Mouse (Mus musculus) limb, embryonic 10.5 days (tissue): ENCODE measurements around the gene Kdm2b. TPM values are rescaled to one million over a fixed set of nuclear protein-coding genes. Genes with fewer than 3 reads are reported as not detected.

Source experiments
- DNase-seq: peaks from one replicate; pipeline ENCODE4 v3.0.0-alpha.2; 2017; ENCODE audit warnings: low spot score
- H3K27ac ChIP-seq: fragments of 300-500 bp; sonication (generic); 2 replicates; pipeline ENCODE4 v1.5.1; 2016; ENCODE audit warnings: mild to moderate bottlenecking
- H3K27me3 ChIP-seq: fragments of 300-500 bp; sonication (generic); 2 replicates; pipeline ENCODE4 v1.6.1; 2016; ENCODE audit warnings: low read depth, mild to moderate bottlenecking; ENCODE audit not compliant: poor library complexity, severe bottlenecking
- H3K36me3 ChIP-seq: fragments of 300-500 bp; sonication (generic); 2 replicates; pipeline ENCODE4 v1.6.1; 2016; ENCODE audit warnings: mild to moderate bottlenecking, moderate library complexity
- H3K4me1 ChIP-seq: fragments of 300-500 bp; sonication (generic); 2 replicates; pipeline ENCODE4 v1.6.1; 2016
- H3K4me3 ChIP-seq: fragments of 300-500 bp; sonication (generic); 2 replicates; pipeline ENCODE4 v1.5.1; 2016; ENCODE audit warnings: mild to moderate bottlenecking, moderate library complexity
- H3K9me3 ChIP-seq: fragments of 300-500 bp; sonication (generic); replicated peaks from 2 replicates; pipeline ENCODE4 v1.6.1; 2016; ENCODE audit warnings: mild to moderate bottlenecking
- WGBS: fragments of 180-500 bp; shearing (Covaris S2); methylation state at CpG from one replicate; pipeline ENCODE4 v1.1.7; 2016; 5-methylcytosine and 5-hydroxymethylcytosine counted together
- polyA plus RNA-seq: library from polyadenylated mRNA; unstranded; fragments of >200 nt; fragmentation: Nextera tagmentation; extraction: Ambion mirVana; gene quantifications from 2 replicates; pipeline ENCODE4 v1.2.1, GENCODE M21; 2016

The Kdm2b gene
- polyA plus RNA-seq, 1 experiment from 2014 or later, result 108 TPM

DNA sequence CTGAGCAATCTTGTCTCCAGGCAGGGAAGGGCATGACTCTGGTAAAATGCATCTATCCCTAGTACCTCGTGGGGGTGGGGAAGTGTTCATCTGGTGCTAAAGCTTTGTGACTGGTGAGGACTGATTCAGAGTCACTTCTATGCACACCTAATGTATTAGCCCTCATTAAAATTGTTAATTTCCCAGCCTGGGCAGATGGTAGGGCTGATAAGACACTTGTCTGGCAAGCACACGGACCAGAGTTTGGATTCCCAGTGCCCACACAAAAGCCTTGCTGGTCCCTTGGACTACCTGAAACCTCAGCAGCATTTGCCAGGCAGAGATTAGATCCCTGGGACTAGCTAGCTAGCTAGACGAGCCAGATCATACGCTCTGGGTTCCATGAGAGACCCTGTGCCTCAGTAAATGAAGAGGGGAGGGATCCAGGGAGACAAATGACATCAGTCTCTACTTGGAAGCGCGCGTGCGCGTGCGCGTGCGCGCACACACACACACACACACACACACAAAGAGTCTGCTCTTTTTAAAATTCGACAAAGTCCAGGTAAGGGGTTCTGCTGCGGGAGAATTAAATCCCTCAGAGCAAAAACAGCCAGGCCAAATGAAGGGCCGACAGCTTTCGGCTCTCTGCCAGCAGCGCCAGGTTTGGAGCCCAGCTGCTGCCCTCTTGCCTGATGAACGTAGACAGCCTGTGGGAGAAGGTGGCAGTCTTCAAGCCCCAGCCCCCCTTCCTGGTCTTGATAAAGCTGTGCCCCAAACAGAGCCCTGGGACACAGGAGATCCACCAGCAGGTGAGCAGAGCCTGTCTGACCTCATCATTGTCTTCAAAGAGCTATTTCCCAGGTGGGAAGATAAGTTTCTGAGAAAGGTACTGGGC, 16.3 kb upstream of the Kdm2b start:
- Histone ChIP-seq H3K27ac (no peak overlapping the region), H3K27me3 (no peaks in the 10 kb centered on the region), H3K36me3 (no peaks in the 10 kb centered on the region), H3K4me3 (no peak overlapping the region), H3K4me1 (peaks cover 6% of the 10 kb centered on the region; the same call in 1 of the 2 replicates), H3K9me3 (no peaks in the 10 kb centered on the region)
- DNase-seq, result no peak
- WGBS, result 65% methylated on average over 19 of the region's 19 CpGs

DNA sequence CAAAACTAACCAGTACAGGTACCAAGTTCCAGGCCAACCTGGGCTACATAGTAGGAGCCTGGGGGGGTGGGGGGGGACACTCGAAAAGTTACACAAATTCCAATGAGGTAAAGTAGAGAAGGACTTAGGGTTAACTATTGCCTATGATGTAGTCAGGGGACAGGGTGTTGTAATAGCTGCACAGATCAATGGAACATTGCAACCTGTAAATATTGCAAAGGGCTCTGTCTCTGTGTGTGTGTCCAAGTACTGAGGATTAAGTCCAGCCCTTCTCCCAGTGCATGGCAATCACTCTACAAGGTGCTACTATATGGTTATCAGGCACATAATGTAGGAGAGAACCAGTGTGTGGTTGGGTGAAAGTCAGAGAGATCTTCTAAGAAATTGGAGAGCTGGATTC, 11.3 kb upstream of the Kdm2b start:
- no peak overlapping the region for H3K27ac ChIP-seq
- 76% methylated on average over 1 of the region's 1 CpGs for WGBS
- DNase-seq, result no peak
- peaks cover 2% of the 10 kb centered on the region; the same call in 1 of the 2 replicates for H3K4me1 ChIP-seq
- peaks cover 17% of the 10 kb centered on the region for H3K36me3 ChIP-seq
- H3K27me3 ChIP-seq, result no peaks in the 10 kb centered on the region
- no peaks in the 10 kb centered on the region for H3K9me3 ChIP-seq
- no peak overlapping the region for H3K4me3 ChIP-seq

DNA sequence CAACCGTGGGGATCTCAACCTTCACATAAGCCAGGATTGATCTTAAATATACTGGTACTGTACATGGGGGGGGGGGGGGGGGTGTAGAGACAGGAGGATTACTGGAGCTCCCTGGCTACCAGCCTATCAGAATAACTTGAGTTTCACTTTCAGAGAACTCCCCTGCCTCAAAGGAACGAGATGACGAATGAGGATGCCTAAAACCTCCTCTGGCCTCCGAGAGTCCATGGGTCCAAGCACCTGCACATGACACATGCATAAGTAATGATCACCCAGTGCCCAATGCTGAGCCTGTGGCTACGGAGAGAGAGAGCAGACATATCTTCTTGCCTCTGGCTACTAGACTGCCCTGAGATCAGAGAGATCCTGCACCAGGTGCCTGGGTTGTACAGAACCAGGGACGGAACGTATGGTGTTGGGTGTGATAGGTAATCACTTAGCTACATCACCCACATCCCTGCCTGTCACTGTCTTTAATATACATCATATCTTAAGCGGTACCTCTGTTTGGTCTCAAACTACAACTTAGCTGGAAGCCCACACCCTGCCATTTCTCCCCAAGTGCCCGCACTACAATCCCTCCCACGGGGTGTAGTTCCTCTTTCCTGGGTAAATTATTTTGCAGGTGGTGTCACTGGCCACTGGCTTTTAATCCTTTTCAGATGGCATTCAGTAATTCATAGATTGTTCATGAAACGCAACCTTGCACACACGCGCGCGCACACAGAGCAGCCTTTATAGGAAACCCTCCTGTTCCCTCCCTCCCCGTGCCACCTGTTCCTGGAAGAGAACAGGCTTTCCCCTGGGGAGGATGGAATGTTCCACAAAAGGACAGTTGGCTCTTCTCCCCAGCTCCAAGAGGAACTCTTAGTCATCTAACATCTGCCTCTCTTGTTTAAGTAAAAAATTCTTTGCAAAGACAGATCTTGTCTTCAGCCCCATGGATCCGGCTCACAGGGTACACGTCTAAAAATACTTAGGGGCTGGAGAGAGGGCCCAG, 7.9 kb upstream of the Kdm2b start:
- Histone ChIP-seq H3K36me3 (peaks cover 20% of the 10 kb centered on the region), H3K27me3 (no peaks in the 10 kb centered on the region), H3K4me3 (no peak overlapping the region), H3K9me3 (no peaks in the 10 kb centered on the region), H3K27ac (no peak overlapping the region), H3K4me1 (peaks cover 23% of the 10 kb centered on the region)
- DNase-seq, result no peak
- WGBS, result 94% methylated on average over 18 of the region's 18 CpGs

DNA sequence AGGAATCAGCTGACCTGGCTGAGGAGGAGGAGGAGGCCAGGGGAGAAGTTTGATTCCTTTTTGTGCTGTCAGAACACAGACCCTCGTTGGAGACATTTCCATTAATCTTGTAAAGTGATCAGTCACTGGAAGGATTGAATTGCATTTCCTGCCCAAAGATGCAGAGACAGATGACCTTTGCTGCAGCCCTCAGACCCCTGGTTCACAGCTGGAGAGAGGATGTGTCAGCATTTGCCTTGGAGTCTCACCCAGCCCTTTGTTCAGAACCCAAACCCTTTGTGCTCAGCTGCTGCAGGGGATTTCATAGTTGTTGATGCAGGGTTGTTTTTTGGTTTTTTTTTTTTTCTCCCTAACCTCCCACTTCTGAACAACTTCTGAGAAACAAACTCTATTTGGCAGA, 5.3 kb upstream of the Kdm2b start:
- H3K27ac ChIP-seq, result peak overlapping the region; percentile 82
- peaks cover 20% of the 10 kb centered on the region for H3K36me3 ChIP-seq
- H3K9me3 ChIP-seq, result no peaks in the 10 kb centered on the region
- peak overlapping the region; percentile 16 for H3K4me3 ChIP-seq
- H3K4me1 ChIP-seq, result peaks cover 44% of the 10 kb centered on the region
- no peak for DNase-seq
- no peaks in the 10 kb centered on the region for H3K27me3 ChIP-seq
- 0% methylated on average over 1 of the region's 1 CpGs for WGBS

DNA sequence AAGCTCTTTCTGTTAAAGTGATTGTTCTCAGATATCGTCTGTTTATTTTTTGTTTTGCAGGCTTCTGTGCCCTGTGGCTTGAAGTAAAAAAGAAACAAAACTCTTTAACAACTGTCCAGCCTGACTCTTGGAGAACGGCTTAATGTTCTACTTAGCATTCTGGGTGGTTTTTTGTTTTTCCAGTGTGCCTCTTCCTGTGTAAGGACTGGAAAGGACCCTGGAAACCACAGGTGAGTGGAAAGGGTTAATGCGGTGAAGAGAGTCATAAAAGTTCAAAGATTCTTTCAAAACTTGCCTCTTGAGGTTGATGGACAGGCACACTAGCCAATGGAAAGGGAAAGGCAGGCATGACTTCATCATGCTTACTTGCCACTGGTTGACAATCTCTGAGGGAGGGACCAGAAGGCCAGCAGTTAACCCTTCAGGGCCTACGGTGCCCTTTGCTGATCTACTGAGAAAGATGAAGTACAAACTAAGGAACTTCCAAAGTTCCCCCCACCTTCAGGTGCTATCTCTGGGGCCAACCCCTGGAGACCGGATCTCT, 4.8 kb upstream of the Kdm2b start:
- Histone ChIP-seq H3K4me1 (peaks cover 50% of the 10 kb centered on the region), H3K4me3 (peak overlapping the region; percentile 16)

DNA sequence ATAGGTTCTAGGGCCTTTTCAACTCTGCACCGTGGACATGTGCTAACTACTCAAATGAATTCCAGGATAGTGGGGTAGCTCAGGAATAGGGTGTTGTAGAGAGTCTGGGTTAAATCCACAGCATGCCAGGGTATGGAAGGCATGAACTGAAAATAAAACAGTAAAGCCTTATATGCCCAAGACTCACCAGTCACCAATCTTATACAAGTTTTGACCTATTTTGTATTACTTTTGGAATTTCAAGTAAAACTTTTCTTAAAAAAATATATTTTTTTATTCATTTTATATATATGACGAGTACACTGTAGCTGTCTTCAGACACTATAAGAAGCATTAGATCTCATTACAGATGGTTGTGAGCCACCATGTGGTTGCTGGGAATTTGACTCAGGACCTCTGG, 4.2 kb upstream of the Kdm2b start:
- Histone ChIP-seq H3K4me3 (peak overlapping the region; percentile 16), H3K27me3 (no peaks in the 10 kb centered on the region), H3K36me3 (peaks cover 20% of the 10 kb centered on the region), H3K27ac (peak overlapping the region; percentile 82), H3K4me1 (peaks cover 54% of the 10 kb centered on the region), H3K9me3 (no peaks in the 10 kb centered on the region)
- WGBS, result 41% methylated on average over 2 of the region's 2 CpGs
- no peak for DNase-seq

More for the DNA sequence above, 4.8 kb upstream of the Kdm2b start:
- H3K27ac ChIP-seq, result peak overlapping the region; percentile 82
- H3K27me3 ChIP-seq, result no peaks in the 10 kb centered on the region
- peak; percentile 89 for DNase-seq
- WGBS, result 8% methylated on average over 5 of the region's 5 CpGs
- H3K9me3 ChIP-seq, result no peaks in the 10 kb centered on the region
- peaks cover 20% of the 10 kb centered on the region for H3K36me3 ChIP-seq

DNA sequence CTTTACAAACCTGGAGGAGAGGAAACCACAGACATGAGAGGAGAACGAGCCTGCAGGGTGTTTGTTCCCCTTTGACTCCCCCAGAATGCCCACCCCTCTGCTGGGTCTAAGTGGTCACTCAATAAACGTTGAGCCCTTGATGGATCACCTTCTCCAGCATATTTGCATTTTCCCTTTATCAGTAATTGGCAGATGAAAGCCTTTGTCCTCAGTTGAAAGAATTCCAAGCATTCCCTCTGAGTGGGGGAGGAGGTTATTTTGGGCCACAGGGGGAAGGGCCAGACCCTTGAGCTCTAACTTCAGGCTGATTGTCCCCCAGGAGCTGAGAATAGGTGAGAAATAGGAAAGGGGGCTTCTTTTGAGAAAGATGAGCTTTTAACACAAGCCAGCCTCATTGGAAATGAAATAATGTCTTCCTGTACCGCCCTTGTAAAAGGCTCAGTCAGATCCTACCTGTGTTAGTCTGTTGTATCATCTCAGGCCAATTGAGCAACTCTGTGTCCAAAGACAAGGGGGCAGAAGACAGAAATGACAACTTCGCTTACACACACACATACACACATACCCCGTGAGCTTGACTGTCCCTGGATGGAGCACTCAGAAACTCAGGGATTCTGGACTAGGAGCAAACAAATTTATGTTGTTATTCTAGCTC, 1.9 kb upstream of the Kdm2b start:
- peak overlapping the region; percentile 88 for H3K4me3 ChIP-seq
- WGBS, result 22% methylated on average over 5 of the region's 5 CpGs
- H3K27ac ChIP-seq, result peak overlapping the region; percentile 98
- H3K27me3 ChIP-seq, result no peaks in the 10 kb centered on the region
- DNase-seq, result no peak
- H3K4me1 ChIP-seq, result peaks cover 71% of the 10 kb centered on the region
- H3K36me3 ChIP-seq, result peaks cover 5% of the 10 kb centered on the region; the same call in 1 of the 2 replicates
- no peaks in the 10 kb centered on the region for H3K9me3 ChIP-seq

DNA sequence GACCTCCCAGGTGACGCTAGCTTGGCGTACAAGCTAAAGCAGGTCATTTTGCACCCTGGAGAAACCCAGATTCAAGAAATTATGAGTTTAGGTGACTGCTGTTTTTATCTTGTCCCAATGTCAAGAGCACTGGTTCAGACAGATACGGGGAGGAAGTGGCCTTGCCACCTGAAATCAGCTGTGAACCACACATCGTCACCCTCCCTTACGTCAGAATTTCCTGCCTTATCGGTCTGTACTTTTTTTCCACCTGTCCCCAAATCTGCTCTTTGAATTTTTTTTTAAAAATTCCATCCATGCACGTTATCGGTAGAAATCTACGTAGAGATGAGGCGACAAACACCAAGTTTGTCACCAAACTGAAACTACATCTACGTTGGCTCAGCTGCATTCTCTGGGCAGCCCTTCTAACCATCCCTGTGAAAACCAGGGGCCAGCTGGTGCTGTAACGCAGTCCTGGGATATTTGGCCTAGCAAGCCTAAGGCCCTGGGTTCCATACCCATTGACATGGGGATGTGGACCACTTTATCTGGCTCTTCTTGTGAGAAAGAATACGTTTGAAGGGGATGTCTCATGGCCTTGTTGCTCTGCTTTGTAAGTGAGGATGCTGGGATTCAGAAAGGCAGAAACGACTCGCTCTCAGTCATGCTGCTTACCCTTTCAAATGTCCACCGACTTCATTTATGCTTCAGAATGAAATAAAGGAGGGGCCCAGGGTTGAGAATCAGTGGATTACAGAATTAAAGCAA, 963 bp upstream of the Kdm2b start:
- peak overlapping the region; percentile 88 for H3K4me3 ChIP-seq
- no peaks in the 10 kb centered on the region for H3K27me3 ChIP-seq
- 5% methylated on average over 16 of the region's 16 CpGs for whole genome bisulfite sequencing
- peak overlapping the region; percentile 98 for H3K27ac ChIP-seq
- peaks cover 80% of the 10 kb centered on the region for H3K4me1 ChIP-seq
- H3K36me3 ChIP-seq, result 0 out of 2 replicates have a peak, but pooled peaks cover under 1% of the 10 kb centered on the region
- no peak for DNase-seq
- no peaks in the 10 kb centered on the region for H3K9me3 ChIP-seq

DNA sequence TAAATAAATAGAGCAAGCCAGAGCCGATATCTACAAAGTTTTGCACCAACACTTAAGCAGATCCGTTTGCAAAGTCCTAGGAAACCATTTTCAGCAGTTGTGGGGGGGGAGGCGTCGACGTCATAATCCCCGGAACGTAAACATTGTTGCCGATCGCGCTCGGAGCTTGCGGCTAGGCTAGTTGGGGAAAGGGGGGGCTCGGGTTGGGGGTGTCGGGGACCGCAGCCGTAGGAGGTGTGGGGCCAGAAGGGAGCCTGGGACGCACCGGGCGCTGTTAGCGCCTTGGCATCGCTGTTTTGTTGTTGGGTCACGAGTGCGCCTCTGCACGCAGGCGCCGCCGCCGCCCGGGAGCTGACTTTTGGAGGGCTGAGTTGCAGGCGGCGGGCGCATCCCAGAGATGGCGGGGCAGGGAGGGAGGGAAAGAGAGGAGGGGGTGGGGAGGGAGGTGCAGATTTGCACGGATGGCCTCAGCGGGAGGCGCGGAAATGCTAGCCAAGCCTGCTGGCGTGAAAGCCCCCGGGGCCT, 560 bp downstream of the Kdm2b start:
- Histone ChIP-seq H3K27ac (peak overlapping the region; percentile 98), H3K9me3 (no peaks in the 10 kb centered on the region), H3K4me1 (peaks cover 76% of the 10 kb centered on the region), H3K4me3 (peak overlapping the region; percentile 88), H3K36me3 (peaks cover 11% of the 10 kb centered on the region), H3K27me3 (no peaks in the 10 kb centered on the region)
- under 1% methylated on average over 39 of the region's 39 CpGs for WGBS
- DNase-seq, result peak; percentile 82

DNA sequence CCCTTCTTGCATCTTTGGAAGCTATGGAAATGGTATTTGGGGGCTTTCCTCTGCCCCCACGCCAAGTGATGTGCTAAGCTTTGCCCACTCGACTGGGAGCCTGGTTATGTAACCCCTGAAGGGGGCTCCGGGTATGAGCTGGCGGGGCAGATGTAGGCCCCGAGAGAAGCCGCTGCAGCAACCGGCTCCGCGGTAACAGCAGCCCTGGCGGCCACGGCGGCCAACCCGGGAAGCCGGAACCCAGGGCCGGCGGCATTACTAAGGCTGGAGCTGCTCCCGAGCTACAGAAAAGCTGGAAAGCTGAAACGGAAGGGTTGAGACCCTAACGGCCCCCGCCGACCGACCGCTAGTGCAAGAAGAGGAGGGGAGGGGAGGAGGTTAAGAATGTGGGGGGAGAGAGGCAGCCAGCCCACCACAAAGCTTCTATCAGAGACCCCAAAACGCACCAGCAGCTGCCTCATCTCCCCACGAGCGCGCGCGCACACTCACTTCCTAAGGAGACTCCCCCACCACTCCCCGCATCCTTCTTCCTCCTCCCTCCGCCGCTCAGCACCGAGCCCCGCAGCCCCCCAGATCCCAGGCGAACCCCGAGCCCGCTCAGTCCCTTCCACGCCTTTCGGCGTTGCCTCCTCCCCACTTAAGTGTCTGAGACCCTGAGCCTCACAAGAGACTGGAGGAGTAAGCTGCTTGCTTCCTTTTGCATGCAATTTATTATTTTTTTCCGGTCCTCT, 1.4 kb downstream of the Kdm2b start:
- peaks cover 69% of the 10 kb centered on the region for H3K4me1 ChIP-seq
- DNase-seq, result peak; percentile 76
- H3K4me3 ChIP-seq, result peak overlapping the region; percentile 88
- peaks cover 19% of the 10 kb centered on the region for H3K36me3 ChIP-seq
- no peaks in the 10 kb centered on the region for H3K9me3 ChIP-seq
- peak overlapping the region; percentile 98 for H3K27ac ChIP-seq
- WGBS, result under 1% methylated on average over 41 of the region's 41 CpGs
- H3K27me3 ChIP-seq, result no peaks in the 10 kb centered on the region
